Mouse (Mus musculus) gastrocnemius, postnatal 4 days (tissue): ENCODE measurements around the gene Mcm3ap. TPM values are rescaled to one million over a fixed set of nuclear protein-coding genes. Genes with fewer than 3 reads are reported as not detected.

Experiments used
- DNase-seq, 2 experiments: peaks; one replicate each; pipeline ENCODE4 v3.0.0; 2021 to 2022; ENCODE audit warnings: low spot score in 2 of 2, mixed read lengths in 2 of 2
- total RNA-seq, 2 experiments: library from RNA; stranded (reverse); gene quantifications; 2 replicates each; pipeline ENCODE4 v1.2.3; 2021

Mcm3ap gene
- total RNA-seq, 2 experiments from 2014 or later, result 38.0 to 42.9 TPM

- DNase-seq, result no peak
These were observed 24.8 kb downstream of the Mcm3ap start for GRCm38 (mm10) chr10:76493527-76493926.

- no peak for DNase-seq
These were observed 26.8 kb downstream of the Mcm3ap start for GRCm38 (mm10) chr10:76495501-76495900.

GRCm38 (mm10) chr10:76496366-76496765 is 27.6 kb downstream of the Mcm3ap start:
- DNase-seq, result no peak

- no peak for DNase-seq
These were observed 28.8 kb downstream of the Mcm3ap start for GRCm38 (mm10) chr10:76497522-76497921.

- no peak for DNase-seq
These were observed 35.7 kb downstream of the Mcm3ap start for GRCm38 (mm10) chr10:76504271-76504943.

- DNase-seq, result no peak
These were observed 37.1 kb downstream of the Mcm3ap start for GRCm38 (mm10) chr10:76505865-76506264.

- peak; percentile 77 to 87 for DNase-seq
These were observed 44.3 kb downstream of the Mcm3ap start for GRCm38 (mm10) chr10:76512965-76513583.

GRCm38 (mm10) chr10:76530922-76531321 is 62.2 kb downstream of the Mcm3ap start:
- no peak for DNase-seq

GRCm38 (mm10) chr10:76531375-76531774 is 62.6 kb downstream of the Mcm3ap start, which contains the start of gene Lss:
TSS of gene Lss (plus strand) at chr10:76531588.
- DNase-seq, result peak; percentile 89 to 93

- DNase-seq, result no peak
These were observed 63.1 kb downstream of the Mcm3ap start for GRCm38 (mm10) chr10:76531828-76532227.

- DNase-seq, result no peak
These were observed 66.8 kb downstream of the Mcm3ap start for GRCm38 (mm10) chr10:76535526-76535925.

- DNase-seq, result no peak
These were observed 68.9 kb downstream of the Mcm3ap start for GRCm38 (mm10) chr10:76537619-76538018.

GRCm38 (mm10) chr10:76541336-76542085 is 72.8 kb downstream of the Mcm3ap start:
- no peak for DNase-seq

GRCm38 (mm10) chr10:76542636-76543375 is 74.1 kb downstream of the Mcm3ap start:
- no peak for DNase-seq

GRCm38 (mm10) chr10:76546566-76546965 is 77.8 kb downstream of the Mcm3ap start:
- no peak for DNase-seq

- no peak for DNase-seq
These were observed 79.5 kb downstream of the Mcm3ap start for GRCm38 (mm10) chr10:76548218-76548617.

GRCm38 (mm10) chr10:76550458-76550857 is 81.7 kb downstream of the Mcm3ap start:
- no peak for DNase-seq

- DNase-seq, result no peak
These were observed 82.8 kb downstream of the Mcm3ap start for GRCm38 (mm10) chr10:76551556-76551955.

GRCm38 (mm10) chr10:76554061-76554460 is 85.3 kb downstream of the Mcm3ap start:
- no peak for DNase-seq

- DNase-seq, result no peak
These were observed 93.2 kb downstream of the Mcm3ap start, which contains the start of gene Spatc1l for GRCm38 (mm10) chr10:76561972-76562371. TSS of gene Spatc1l (plus strand) at chr10:76562272.
